Comparison of ENCODE assay signal across 9 mouse cellular contexts in genomic region chrX:95359053-95359452, GRCm38 (mm10).
A peak's percentile ranks its signal among the peaks of the same experiment; 100 is the strongest.
DNase-seq lines count a peak whose midpoint lies in the region; ATAC-seq and TF ChIP-seq lines count a peak whose summit lies in the region.
"Had no signal": no experiment of that assay in that cellular context is flagged by ENCODE, and none has a peak within 500 bp of the region (broad histone marks: within the 10 kb centered on the region; RNA-seq: fewer than 3 reads in every experiment).

No protein-coding gene starts in this region.

- H3K4me1 ChIP-seq in kidney, embryonic 15.5 days: no peaks in the 10 kb centered on the region
- no peaks in the 10 kb centered on the region for H3K4me1 ChIP-seq in E14TG2a.4 (replicated peaks; ENCODE audit: low read depth, low read length)
- H3K4me1 ChIP-seq: neural tube, embryonic 12.5 days had no signal

- no peaks in the 10 kb centered on the region for H3K9me3 ChIP-seq in kidney, embryonic 15.5 days (replicated peaks)
- H3K9me3 ChIP-seq in E14TG2a.4 (ENCODE audit: low read length): peaks cover 26% of the 10 kb centered on the region
- H3K9me3 ChIP-seq: neural tube, embryonic 12.5 days had no signal

- H3K27ac ChIP-seq in kidney, embryonic 15.5 days: no peak overlapping the region
- H3K27ac ChIP-seq: neural tube, embryonic 12.5 days had no signal

- no peak overlapping the region for H3K9ac ChIP-seq in kidney, embryonic 15.5 days
- H3K9ac ChIP-seq: neural tube, embryonic 12.5 days had no signal

- DNase-seq in kidney, adult 18-20 months: peak; percentile 8
- DNase-seq in R1 (ENCODE audit: low read depth, low spot score): peak; percentile 21
- peak; percentile 35 for DNase-seq in retina, postnatal 1 day
- DNase-seq in thymus, adult 18-20 months: no peak
- no peak for DNase-seq in natural killer cell, adult 2 months (ENCODE audit: low spot score in 2 of 2)

- no peak overlapping the region for H3K4me3 ChIP-seq in kidney, embryonic 15.5 days (replicated peaks)
- H3K4me3 ChIP-seq in E14TG2a.4 (replicated peaks; ENCODE audit: low read length): no peak overlapping the region
- H3K4me3 ChIP-seq: neural tube, embryonic 12.5 days had no signal

- no peak for ATAC-seq in kidney, embryonic 15.5 days (replicated peaks; ENCODE audit: low FRiP score)
- ATAC-seq in granulocyte monocyte progenitor cell, adult 5-6 weeks (replicated peaks; ENCODE audit: poor library complexity, severe bottlenecking): 0 out of 2 replicates have a peak, but pooled peaks have one; percentile 20

- WGBS in kidney, embryonic 15.5 days: 15% methylated on average over 3 of the region's 3 CpGs

- H3K4me2 ChIP-seq in kidney, embryonic 15.5 days: no peak overlapping the region
- H3K4me2 ChIP-seq: neural tube, embryonic 12.5 days had no signal

- H3K36me3 ChIP-seq in kidney, embryonic 15.5 days: no peaks in the 10 kb centered on the region
- H3K36me3 ChIP-seq in E14TG2a.4 (ENCODE audit: insufficient read depth, low read length): no peaks in the 10 kb centered on the region
- H3K36me3 ChIP-seq: neural tube, embryonic 12.5 days had no signal

- TF ChIP-seq CTCF in E14TG2a.4 (conservative IDR thresholded peaks at IDR 0.05; ENCODE audit: low read length): peak; percentile 40

- H3K27me3 ChIP-seq in kidney, embryonic 15.5 days: no peaks in the 10 kb centered on the region
- no peaks in the 10 kb centered on the region for H3K27me3 ChIP-seq in E14TG2a.4 (ENCODE audit: insufficient read depth, low read length)
- H3K27me3 ChIP-seq: neural tube, embryonic 12.5 days had no signal

Comparison
In these comparisons a context has a peak if more than half of its experiments do, and no peak if none do; other contexts are left out.
1. DNase-seq: peak in kidney, adult 18-20 months (single experiment), R1 (single experiment) and retina, postnatal 1 day (single experiment); none in thymus, adult 18-20 months (0 of 2) and natural killer cell, adult 2 months (0 of 2).